Mouse (Mus musculus): ENCODE results near the gene L1cam. TPM values are rescaled to one million over a fixed set of nuclear protein-coding genes. Genes with fewer than 3 reads are reported as not detected.

L1cam gene
- total and polyA plus RNA-seq, 2 experiments from 2014 or later = 100 to 256 TPM

- no peaks in the 10 kb centered on the region for H3K4me1 ChIP-seq (ENCODE audit: insufficient read depth)
- H3K27me3 ChIP-seq (ENCODE audit: insufficient read depth, low read length) = no peaks in the 10 kb centered on the region
- no peak for TF ChIP-seq CTCF (IDR thresholded peaks at IDR 0.05; ENCODE audit: low read depth)
- DNase-seq (no peak), ATAC-seq (no peak)
- WGBS = 84% methylated on average over 1 of the region's 1 CpGs
- peak overlapping the region; percentile 34 for H3K4me2 ChIP-seq (ENCODE audit: low read depth)
- no peaks in the 10 kb centered on the region for H3K36me3 ChIP-seq (ENCODE audit: insufficient read depth)
- no peak overlapping the region for H3K27ac ChIP-seq (ENCODE audit: low read depth, low read length)
- no peaks in the 10 kb centered on the region for H3K9me3 ChIP-seq (ENCODE audit: low read length)
- H3K9ac ChIP-seq = 0 out of 2 replicates have a peak overlapping the region, but pooled peaks have one; percentile 18
- no peak overlapping the region for H3K4me3 ChIP-seq (ENCODE audit: low read depth, low read length)
These were observed 18.9 kb downstream of the L1cam start for GRCm38 (mm10) chrX:73877014-73877413.

DNA sequence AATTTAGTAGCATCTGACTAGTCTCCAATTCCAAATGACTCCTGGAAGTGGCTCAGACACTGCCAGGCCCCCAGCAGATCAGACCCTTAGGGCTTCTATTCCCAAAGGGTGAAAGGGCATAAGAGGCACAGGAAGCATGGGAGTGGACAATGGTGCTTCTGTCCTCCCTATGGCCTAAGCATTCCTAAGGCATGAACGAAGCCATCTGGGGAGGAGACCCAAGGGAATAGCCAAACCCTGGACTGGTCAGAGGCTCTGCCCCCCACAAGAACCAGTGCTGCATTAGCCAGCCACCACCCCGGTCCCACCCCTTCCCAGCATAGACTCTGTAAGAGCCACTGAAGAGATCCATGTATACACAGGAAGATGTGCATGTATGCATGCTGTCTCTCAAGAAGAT lies 20.0 kb downstream of the L1cam start:
- no peaks in the 10 kb centered on the region for H3K4me1 ChIP-seq (ENCODE audit: insufficient read depth)
- no peak overlapping the region for H3K27ac ChIP-seq (ENCODE audit: low read depth, low read length)
- no peaks in the 10 kb centered on the region for H3K27me3 ChIP-seq (ENCODE audit: insufficient read depth, low read length)
- no peaks in the 10 kb centered on the region for H3K36me3 ChIP-seq (ENCODE audit: insufficient read depth)
- ATAC-seq (no peak), DNase-seq (no peak)
- H3K9ac ChIP-seq = no peak overlapping the region
- no peaks in the 10 kb centered on the region for H3K9me3 ChIP-seq (ENCODE audit: low read length)
- TF ChIP-seq CTCF (IDR thresholded peaks at IDR 0.05; ENCODE audit: low read depth) = no peak
- peak overlapping the region; percentile 34; the same call in 1 of the 2 replicates for H3K4me2 ChIP-seq (ENCODE audit: low read depth)
- WGBS = 59% methylated on average over 2 of the region's 2 CpGs
- 0 out of 2 replicates have a peak overlapping the region, but pooled peaks have one; percentile 1 for H3K4me3 ChIP-seq (ENCODE audit: low read depth, low read length)

DNA sequence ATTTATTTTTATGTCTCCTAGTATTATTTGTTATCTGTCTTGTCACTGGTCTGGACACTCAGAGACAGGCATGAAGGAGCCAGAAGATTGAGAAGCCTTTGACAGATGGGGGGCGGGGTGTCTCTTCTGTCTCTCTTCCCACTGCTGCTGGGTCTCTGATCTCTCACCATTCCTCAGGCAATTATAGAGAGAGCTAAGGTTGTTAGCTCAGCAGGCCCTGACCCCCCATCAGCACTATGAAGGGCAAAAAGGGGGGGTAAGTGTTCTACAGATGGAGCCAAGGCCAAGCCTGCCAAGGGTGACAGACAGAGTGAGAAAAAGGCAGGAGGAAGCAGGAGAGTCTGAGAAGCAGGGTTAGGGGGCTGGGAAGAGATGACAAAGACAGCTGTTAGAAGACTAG lies 23.9 kb downstream of the L1cam start:
- ATAC-seq (no peak), DNase-seq (no peak)
- Histone ChIP-seq H3K4me2 (ENCODE audit: low read depth) (no peak overlapping the region), H3K9me3 (ENCODE audit: low read length) (no peaks in the 10 kb centered on the region), H3K36me3 (ENCODE audit: insufficient read depth) (no peaks in the 10 kb centered on the region), H3K27me3 (ENCODE audit: insufficient read depth, low read length) (no peaks in the 10 kb centered on the region), H3K4me3 (ENCODE audit: low read depth, low read length) (no peak overlapping the region), H3K4me1 (ENCODE audit: insufficient read depth) (no peaks in the 10 kb centered on the region), H3K27ac (ENCODE audit: low read depth, low read length) (no peak overlapping the region), H3K9ac (no peak overlapping the region)
- 67% methylated on average over 1 of the region's 1 CpGs for WGBS
- no peak for TF ChIP-seq CTCF (IDR thresholded peaks at IDR 0.05; ENCODE audit: low read depth)

DNA sequence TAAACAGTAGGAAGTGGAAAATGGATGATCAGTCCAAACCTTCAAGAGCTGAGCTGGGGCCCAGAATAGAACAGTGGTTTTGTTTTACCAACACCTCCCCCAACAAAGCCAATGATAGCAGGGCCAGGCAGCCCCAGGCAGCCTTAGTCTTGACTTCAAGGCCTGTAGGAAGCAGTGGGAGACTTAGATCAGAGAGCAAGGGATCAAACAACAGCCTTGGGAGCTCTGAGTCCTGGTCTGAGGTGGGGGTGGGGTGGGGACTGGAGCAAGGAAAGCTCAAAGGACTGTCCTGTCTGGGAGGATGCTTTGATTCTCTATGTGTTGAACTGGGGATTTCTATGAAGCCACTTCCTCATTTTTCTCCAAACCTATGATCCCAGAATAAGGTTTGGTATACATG lies 24.4 kb downstream of the L1cam start:
- no peak overlapping the region for H3K4me2 ChIP-seq (ENCODE audit: low read depth)
- H3K4me3 ChIP-seq (ENCODE audit: low read depth, low read length) = no peak overlapping the region
- no peak for TF ChIP-seq CTCF (IDR thresholded peaks at IDR 0.05; ENCODE audit: low read depth)
- no peaks in the 10 kb centered on the region for H3K9me3 ChIP-seq (ENCODE audit: low read length)
- DNase-seq = no peak
- H3K27ac ChIP-seq (ENCODE audit: low read depth, low read length) = no peak overlapping the region
- H3K27me3 ChIP-seq (ENCODE audit: insufficient read depth, low read length) = no peaks in the 10 kb centered on the region
- H3K4me1 ChIP-seq (ENCODE audit: insufficient read depth) = no peaks in the 10 kb centered on the region
- no peak overlapping the region for H3K9ac ChIP-seq
- no peaks in the 10 kb centered on the region for H3K36me3 ChIP-seq (ENCODE audit: insufficient read depth)
- ATAC-seq = no peak

GRCm38 (mm10) chrX:73869334-73869733 lies 26.6 kb downstream of the L1cam start:
- Histone ChIP-seq H3K9me3 (ENCODE audit: low read length) (no peaks in the 10 kb centered on the region), H3K4me2 (ENCODE audit: low read depth) (no peak overlapping the region), H3K27me3 (ENCODE audit: insufficient read depth, low read length) (no peaks in the 10 kb centered on the region), H3K36me3 (ENCODE audit: insufficient read depth) (no peaks in the 10 kb centered on the region; the same call in 1 of the 2 replicates), H3K27ac (ENCODE audit: low read depth, low read length) (no peak overlapping the region), H3K9ac (no peak overlapping the region), H3K4me3 (ENCODE audit: low read depth, low read length) (no peak overlapping the region), H3K4me1 (ENCODE audit: insufficient read depth) (no peaks in the 10 kb centered on the region)
- ATAC-seq = no peak
- DNase-seq = no peak
- WGBS = 17% methylated on average over 5 of the region's 5 CpGs
- no peak for TF ChIP-seq CTCF (IDR thresholded peaks at IDR 0.05; ENCODE audit: low read depth)

DNA sequence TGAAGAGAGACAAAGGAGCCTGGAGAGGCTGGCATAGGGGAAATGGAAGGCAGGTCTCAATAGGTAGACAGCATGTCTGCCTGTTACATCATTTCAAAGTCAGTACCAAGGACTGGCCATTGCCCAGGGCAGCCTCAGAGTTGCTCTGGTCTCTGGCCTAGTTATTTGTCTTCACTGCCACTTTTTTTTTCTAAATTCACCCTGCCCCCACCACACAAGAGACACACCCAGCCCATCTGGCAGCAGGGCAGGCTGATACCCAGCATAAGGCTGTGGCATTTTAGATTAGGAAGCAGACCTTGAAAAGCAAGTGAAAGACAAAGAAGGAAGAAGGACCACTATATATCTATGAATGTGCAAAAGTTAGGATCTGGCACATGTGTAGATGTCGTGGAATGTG lies 28.1 kb downstream of the L1cam start:
- no peaks in the 10 kb centered on the region; the same call in 1 of the 2 replicates for H3K36me3 ChIP-seq (ENCODE audit: insufficient read depth)
- H3K4me2 ChIP-seq (ENCODE audit: low read depth) = no peak overlapping the region
- H3K9me3 ChIP-seq (ENCODE audit: low read length) = no peaks in the 10 kb centered on the region
- WGBS = 79% methylated on average over 1 of the region's 1 CpGs
- peak overlapping the region; percentile 35; the same call in 1 of the 2 replicates for H3K27ac ChIP-seq (ENCODE audit: low read depth, low read length)
- H3K4me3 ChIP-seq (ENCODE audit: low read depth, low read length) = no peak overlapping the region
- TF ChIP-seq CTCF (IDR thresholded peaks at IDR 0.05; ENCODE audit: low read depth) = no peak
- DNase-seq (no peak), ATAC-seq (no peak)
- no peaks in the 10 kb centered on the region for H3K4me1 ChIP-seq (ENCODE audit: insufficient read depth)
- H3K27me3 ChIP-seq (ENCODE audit: insufficient read depth, low read length) = no peaks in the 10 kb centered on the region
- H3K9ac ChIP-seq = no peak overlapping the region

DNA sequence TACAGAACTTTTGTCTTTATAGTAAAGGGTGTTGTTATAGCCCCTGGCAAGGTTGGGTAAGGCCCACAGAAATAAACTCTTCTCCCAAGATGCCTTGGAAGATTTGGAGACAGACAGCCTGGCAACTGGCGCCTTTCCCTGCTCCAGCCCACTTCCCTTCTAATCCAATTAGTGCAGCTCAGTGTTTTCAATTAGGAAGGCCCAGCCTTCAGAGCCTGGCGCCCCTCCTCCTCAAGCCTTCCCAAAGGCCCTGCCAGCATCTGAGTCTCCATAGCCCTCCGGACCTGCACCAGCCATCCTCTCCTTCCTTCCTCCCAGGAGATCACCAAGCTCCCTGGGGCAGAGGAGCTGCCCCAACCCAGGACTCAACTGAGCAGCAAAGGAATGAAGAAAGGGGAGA lies 28.6 kb downstream of the L1cam start:
- DNase-seq (peak; percentile 34), ATAC-seq (peak; percentile 59; the same call in 1 of the 2 replicates)
- Histone ChIP-seq H3K4me3 (ENCODE audit: low read depth, low read length) (no peak overlapping the region), H3K27me3 (ENCODE audit: insufficient read depth, low read length) (no peaks in the 10 kb centered on the region), H3K4me1 (ENCODE audit: insufficient read depth) (no peaks in the 10 kb centered on the region), H3K4me2 (ENCODE audit: low read depth) (no peak overlapping the region), H3K9me3 (ENCODE audit: low read length) (no peaks in the 10 kb centered on the region), H3K9ac (no peak overlapping the region), H3K27ac (ENCODE audit: low read depth, low read length) (peak overlapping the region; percentile 35; the same call in 1 of the 2 replicates), H3K36me3 (ENCODE audit: insufficient read depth) (peaks cover 4% of the 10 kb centered on the region; the same call in 1 of the 2 replicates)
- no peak for TF ChIP-seq CTCF (IDR thresholded peaks at IDR 0.05; ENCODE audit: low read depth)
- 21% methylated on average over 3 of the region's 3 CpGs for WGBS
